Mouse (Mus musculus): ENCODE data around the gene Gm21149.
"Not testable (repeated sequence)": the region's sequence is repeated elsewhere in the genome, so short reads cannot be mapped to it uniquely, and the experiment has no call there.

- peak; percentile 33 for TF ChIP-seq CTCF (IDR thresholded peaks at IDR 0.05)
- TF ChIP-seq POLR2A (IDR thresholded peaks at IDR 0.05; ENCODE audit: insufficient read depth, low read depth, low read length) = not testable (repeated sequence)
Observed at GRCm38 (mm10) chr5:15508460-15509451, 32.4 kb upstream of the Gm21149 start.

Data from heart, adult 2 months (tissue).